Mouse (Mus musculus): ENCODE data around the gene Smco4. TPM values are rescaled to one million over a fixed set of nuclear protein-coding genes. Genes with fewer than 3 reads are reported as not detected.

The Smco4 gene
- polyA plus RNA-seq, 1 experiment from 2014 or later = 1.7 TPM

DNA sequence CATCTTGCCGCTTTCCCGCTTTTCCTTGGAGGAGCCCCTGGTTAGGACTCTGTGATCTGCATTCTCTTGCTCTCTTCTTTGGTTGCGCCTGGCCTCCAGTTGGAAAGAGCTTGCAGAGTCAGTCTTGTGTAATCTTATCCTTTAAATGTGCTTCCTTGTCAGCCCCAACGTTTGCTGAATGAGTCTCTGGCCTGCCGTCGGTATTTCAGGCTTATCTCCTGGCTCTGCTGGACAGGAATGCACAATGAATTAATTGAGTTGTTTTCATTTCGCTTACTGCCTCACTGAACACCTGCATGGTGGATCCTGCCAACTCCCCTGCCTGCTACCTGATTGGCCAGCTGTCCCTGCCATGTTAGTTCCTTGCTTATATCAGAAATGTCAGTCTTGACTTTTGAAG lies 19.7 kb downstream of the Smco4 start:
- Histone ChIP-seq H3K9me3 (replicated peaks) (no peaks in the 10 kb centered on the region), H3K4me3 (no peak overlapping the region), H3K4me1 (peaks cover 9% of the 10 kb centered on the region; the same call in 1 of the 2 replicates), H3K9ac (no peak overlapping the region), H3K27me3 (no peaks in the 10 kb centered on the region), H3K27ac (no peak overlapping the region), H3K4me2 (replicated peaks) (no peak overlapping the region), H3K36me3 (no peaks in the 10 kb centered on the region)
- 68% methylated on average over 7 of the region's 7 CpGs for WGBS
- ATAC-seq (ENCODE audit: low FRiP score) = no peak

DNA sequence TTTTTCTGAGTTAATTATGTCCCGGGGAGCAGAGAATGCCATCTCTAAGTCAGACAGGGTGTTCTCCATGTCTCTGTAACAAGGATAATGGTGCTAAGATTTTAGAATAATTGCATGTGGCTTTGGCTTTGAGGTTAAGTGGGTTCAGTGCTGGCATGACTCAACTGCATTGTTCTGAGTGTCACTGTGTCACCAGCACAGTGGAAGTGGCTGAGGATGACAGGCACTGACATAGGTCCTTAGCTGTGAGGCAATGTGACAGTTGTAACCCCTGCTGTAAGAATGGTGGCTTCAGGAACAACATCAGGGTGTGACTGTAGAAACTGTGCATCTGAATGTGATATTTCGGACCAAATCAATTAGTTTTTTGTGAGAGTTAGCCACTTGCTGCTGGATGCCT lies 22.8 kb downstream of the Smco4 start:
- ATAC-seq (ENCODE audit: low FRiP score) = no peak
- Histone ChIP-seq H3K9ac (no peak overlapping the region), H3K4me2 (replicated peaks) (no peak overlapping the region), H3K36me3 (no peaks in the 10 kb centered on the region), H3K4me3 (no peak overlapping the region), H3K27me3 (no peaks in the 10 kb centered on the region), H3K9me3 (replicated peaks) (no peaks in the 10 kb centered on the region), H3K27ac (no peak overlapping the region), H3K4me1 (peaks cover 1% of the 10 kb centered on the region; the same call in 1 of the 2 replicates)
- WGBS = 74% methylated on average over 2 of the region's 2 CpGs

DNA sequence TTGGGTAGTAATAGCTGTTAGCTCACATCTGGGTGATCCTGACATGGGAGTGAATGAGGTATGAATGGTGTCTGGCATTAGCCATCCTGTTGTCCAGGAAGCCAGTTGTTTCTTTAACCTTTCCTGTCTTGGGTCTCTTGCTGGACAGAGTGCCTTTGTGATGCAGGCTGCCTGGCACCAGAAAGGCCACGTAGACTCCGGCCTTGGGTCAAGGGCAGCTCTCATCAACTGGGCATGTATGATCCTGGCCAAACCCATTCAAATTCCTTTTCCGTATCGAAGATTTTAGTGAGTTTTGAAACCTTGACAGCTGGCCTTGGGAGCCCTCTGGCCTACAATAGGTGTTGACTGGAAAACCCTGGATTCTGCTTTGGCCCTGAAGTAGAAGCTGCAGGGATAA lies 24.7 kb downstream of the Smco4 start:
- Histone ChIP-seq H3K9me3 (replicated peaks) (no peaks in the 10 kb centered on the region), H3K27me3 (no peaks in the 10 kb centered on the region), H3K9ac (no peak overlapping the region), H3K4me3 (no peak overlapping the region), H3K36me3 (no peaks in the 10 kb centered on the region), H3K4me1 (0 out of 2 replicates have a peak, but pooled peaks cover under 1% of the 10 kb centered on the region), H3K27ac (no peak overlapping the region), H3K4me2 (replicated peaks) (no peak overlapping the region)
- no peak for ATAC-seq (ENCODE audit: low FRiP score)
- WGBS = 72% methylated on average over 4 of the region's 4 CpGs

DNA sequence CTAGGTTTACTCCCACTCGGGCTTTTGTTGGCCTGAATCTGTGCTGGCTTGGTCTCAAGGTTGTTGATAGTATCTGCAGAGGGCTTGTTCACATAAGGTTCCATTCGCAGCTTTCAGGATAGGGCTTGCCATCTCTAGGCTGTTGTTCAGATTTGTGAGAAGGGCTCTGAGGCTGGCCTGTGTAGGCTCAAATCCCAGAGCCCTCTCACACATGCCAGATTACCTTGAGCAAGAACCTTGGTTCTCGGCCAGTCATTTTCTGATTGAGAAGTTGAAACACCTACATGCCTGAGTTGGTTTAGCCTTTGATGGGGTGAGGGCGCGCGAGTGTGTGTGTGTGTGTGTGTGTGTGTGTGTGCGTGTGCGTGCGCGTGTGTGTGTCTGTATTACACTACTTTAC lies 29.1 kb downstream of the Smco4 start:
- Histone ChIP-seq H3K27ac (no peak overlapping the region), H3K27me3 (no peaks in the 10 kb centered on the region), H3K4me2 (replicated peaks) (no peak overlapping the region), H3K9ac (no peak overlapping the region), H3K4me3 (no peak overlapping the region), H3K36me3 (no peaks in the 10 kb centered on the region), H3K4me1 (peaks cover 9% of the 10 kb centered on the region; the same call in 1 of the 2 replicates), H3K9me3 (replicated peaks) (no peaks in the 10 kb centered on the region)
- WGBS = 93% methylated on average over 10 of the region's 10 CpGs
- no peak for ATAC-seq (ENCODE audit: low FRiP score)

DNA sequence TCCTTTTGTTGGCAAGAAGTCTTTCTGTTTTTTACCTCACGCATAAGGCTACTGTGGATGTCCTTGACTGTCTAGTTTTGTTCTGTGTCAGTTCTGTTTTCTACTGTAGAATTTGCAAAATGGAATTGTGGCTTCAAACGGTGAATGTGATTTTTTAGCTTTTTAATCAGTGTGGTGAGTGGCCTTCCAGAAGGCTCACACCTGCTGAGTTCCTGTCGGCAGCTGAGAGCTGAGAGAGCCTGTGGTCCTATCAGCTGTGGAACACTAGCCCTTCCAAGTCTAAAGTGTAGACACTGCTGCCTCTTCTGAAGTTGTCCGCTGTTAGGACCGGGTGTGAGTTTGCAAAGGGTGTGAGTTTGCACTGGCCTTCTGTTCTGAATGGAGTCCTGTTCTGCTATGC lies 29.7 kb downstream of the Smco4 start:
- Histone ChIP-seq H3K9ac (no peak overlapping the region), H3K4me1 (peaks cover 11% of the 10 kb centered on the region; the same call in 1 of the 2 replicates), H3K4me2 (replicated peaks) (no peak overlapping the region), H3K27me3 (no peaks in the 10 kb centered on the region), H3K36me3 (no peaks in the 10 kb centered on the region), H3K27ac (no peak overlapping the region), H3K4me3 (no peak overlapping the region), H3K9me3 (replicated peaks) (no peaks in the 10 kb centered on the region)
- WGBS = 73% methylated on average over 5 of the region's 5 CpGs
- no peak for ATAC-seq (ENCODE audit: low FRiP score)

DNA sequence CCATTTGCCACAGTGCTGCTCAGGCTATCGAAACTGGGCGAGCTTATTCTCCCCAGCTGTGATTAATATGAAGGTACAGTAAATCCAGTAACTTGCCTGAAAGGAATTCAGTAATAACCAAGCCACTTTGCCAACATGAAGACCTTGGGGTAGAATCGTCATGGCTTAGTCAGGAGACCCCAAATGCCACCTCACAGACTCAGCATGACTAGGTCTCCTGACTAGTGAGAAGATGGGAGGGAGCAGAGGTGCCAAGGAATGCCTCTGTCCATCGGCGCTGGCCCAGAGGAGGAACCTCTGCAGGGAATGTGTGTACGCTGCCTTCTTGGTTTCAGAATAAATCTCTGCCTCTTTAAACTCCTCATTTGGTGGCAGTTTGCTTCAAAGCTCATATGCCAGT lies 30.4 kb downstream of the Smco4 start:
- Histone ChIP-seq H3K9ac (no peak overlapping the region), H3K4me2 (replicated peaks) (no peak overlapping the region), H3K4me3 (no peak overlapping the region), H3K27me3 (no peaks in the 10 kb centered on the region), H3K4me1 (peaks cover 13% of the 10 kb centered on the region; the same call in 1 of the 2 replicates), H3K36me3 (no peaks in the 10 kb centered on the region), H3K9me3 (replicated peaks) (no peaks in the 10 kb centered on the region), H3K27ac (no peak overlapping the region)
- no peak for ATAC-seq (ENCODE audit: low FRiP score)
- WGBS = 86% methylated on average over 6 of the region's 6 CpGs

DNA sequence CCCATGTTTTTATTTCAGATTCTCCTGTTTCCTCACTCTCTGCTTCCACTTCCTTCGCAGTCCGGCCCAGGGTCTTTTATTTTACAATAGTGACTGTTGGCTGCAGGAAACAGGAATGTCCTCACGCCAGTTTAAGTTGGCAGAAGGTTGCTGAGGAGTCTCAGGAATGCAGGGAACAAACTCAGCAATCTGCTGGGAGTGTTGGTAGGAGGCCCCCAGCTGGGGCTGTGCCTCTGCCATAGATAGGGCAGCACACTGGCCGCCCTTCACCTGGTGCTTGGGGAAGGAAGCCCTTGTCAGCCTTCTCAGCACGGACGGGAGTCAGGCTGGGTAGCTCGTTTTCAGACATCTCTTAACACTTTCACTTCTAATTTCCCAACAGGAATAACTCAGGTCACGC lies 32.0 kb downstream of the Smco4 start:
- H3K9me3 ChIP-seq (replicated peaks) = no peaks in the 10 kb centered on the region
- no peak overlapping the region for H3K9ac ChIP-seq
- no peak for ATAC-seq (ENCODE audit: low FRiP score)
- H3K4me3 ChIP-seq = no peak overlapping the region
- no peak overlapping the region for H3K4me2 ChIP-seq (replicated peaks)
- H3K27ac ChIP-seq = no peak overlapping the region
- 73% methylated on average over 8 of the region's 8 CpGs for WGBS
- no peaks in the 10 kb centered on the region for H3K27me3 ChIP-seq
- H3K36me3 ChIP-seq = no peaks in the 10 kb centered on the region
- peaks cover 26% of the 10 kb centered on the region for H3K4me1 ChIP-seq

DNA sequence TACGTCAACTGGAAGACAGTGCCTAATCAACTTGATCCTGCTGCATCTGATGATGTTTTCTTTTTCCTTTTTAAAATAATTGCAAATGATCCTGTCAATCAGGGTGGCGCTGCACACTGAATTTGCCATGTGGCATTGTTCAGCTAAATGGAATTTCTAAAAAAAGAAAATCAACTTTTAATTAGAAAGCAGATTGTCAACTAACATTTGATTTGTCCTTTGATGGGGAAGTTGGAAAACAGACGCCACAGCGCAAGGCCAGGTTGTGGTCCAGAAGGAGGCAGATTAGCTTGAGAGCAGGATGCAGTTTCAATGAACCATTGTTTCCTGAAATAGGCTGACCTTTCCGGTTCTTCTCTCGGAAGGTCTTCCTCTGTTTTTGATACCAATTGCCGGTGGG lies 33.3 kb downstream of the Smco4 start:
- H3K36me3 ChIP-seq = no peaks in the 10 kb centered on the region
- no peak overlapping the region for H3K9ac ChIP-seq
- 69% methylated on average over 7 of the region's 7 CpGs for WGBS
- no peaks in the 10 kb centered on the region for H3K27me3 ChIP-seq
- H3K9me3 ChIP-seq (replicated peaks) = no peaks in the 10 kb centered on the region
- H3K4me3 ChIP-seq = no peak overlapping the region
- H3K4me1 ChIP-seq = peaks cover 29% of the 10 kb centered on the region
- ATAC-seq (ENCODE audit: low FRiP score) = no peak
- H3K27ac ChIP-seq = no peak overlapping the region
- H3K4me2 ChIP-seq (replicated peaks) = no peak overlapping the region

DNA sequence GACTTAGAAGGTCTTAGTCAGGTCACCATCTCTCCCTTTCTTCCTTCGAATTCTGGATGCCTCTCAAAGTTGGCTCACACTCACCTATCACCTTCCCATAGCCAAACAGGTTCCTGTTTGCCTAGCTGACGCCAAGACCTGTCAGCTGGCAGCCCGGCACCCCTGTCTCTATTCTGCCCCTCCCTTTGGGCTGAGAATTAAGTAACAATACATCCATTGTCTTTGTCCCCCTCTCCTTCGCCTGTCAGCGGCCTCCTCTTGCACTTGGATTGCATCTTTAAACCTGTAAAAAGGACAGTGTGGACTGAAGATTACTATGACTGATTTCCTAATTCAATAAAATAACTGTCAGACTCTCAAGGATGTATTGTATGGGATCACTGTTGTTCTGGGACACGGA lies 34.6 kb downstream of the Smco4 start:
- Histone ChIP-seq H3K9ac (no peak overlapping the region), H3K4me1 (peaks cover 29% of the 10 kb centered on the region), H3K4me2 (replicated peaks) (no peak overlapping the region), H3K36me3 (no peaks in the 10 kb centered on the region), H3K4me3 (no peak overlapping the region), H3K9me3 (replicated peaks) (no peaks in the 10 kb centered on the region), H3K27ac (no peak overlapping the region), H3K27me3 (no peaks in the 10 kb centered on the region)
- 62% methylated on average over 6 of the region's 6 CpGs for WGBS
- ATAC-seq (ENCODE audit: low FRiP score) = no peak

DNA sequence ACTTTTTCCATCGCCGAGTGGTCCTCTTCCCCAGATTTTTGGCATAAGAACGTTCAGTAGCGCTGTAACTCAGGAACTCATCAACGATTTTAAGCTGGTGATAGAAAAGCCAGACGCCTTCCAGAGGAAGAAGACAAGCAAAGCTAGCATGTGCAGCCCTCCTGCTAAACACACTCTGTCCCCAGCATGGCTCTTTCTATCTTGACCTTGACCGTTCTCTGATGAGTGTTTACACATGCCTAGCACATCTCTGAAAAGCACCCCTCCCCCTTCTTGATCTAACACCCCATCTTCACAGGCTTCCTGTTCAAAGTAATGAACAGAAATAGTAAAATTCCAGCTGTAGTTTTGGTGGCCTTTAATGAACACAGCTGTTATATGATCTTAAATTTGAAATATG lies 35.1 kb downstream of the Smco4 start:
- H3K4me2 ChIP-seq (replicated peaks) = no peak overlapping the region
- peaks cover 25% of the 10 kb centered on the region for H3K4me1 ChIP-seq
- H3K27me3 ChIP-seq = no peaks in the 10 kb centered on the region
- H3K9me3 ChIP-seq (replicated peaks) = no peaks in the 10 kb centered on the region
- no peaks in the 10 kb centered on the region for H3K36me3 ChIP-seq
- H3K4me3 ChIP-seq = no peak overlapping the region
- H3K27ac ChIP-seq = no peak overlapping the region
- H3K9ac ChIP-seq = no peak overlapping the region
- no peak for ATAC-seq (ENCODE audit: low FRiP score)
- 86% methylated on average over 7 of the region's 7 CpGs for WGBS

DNA sequence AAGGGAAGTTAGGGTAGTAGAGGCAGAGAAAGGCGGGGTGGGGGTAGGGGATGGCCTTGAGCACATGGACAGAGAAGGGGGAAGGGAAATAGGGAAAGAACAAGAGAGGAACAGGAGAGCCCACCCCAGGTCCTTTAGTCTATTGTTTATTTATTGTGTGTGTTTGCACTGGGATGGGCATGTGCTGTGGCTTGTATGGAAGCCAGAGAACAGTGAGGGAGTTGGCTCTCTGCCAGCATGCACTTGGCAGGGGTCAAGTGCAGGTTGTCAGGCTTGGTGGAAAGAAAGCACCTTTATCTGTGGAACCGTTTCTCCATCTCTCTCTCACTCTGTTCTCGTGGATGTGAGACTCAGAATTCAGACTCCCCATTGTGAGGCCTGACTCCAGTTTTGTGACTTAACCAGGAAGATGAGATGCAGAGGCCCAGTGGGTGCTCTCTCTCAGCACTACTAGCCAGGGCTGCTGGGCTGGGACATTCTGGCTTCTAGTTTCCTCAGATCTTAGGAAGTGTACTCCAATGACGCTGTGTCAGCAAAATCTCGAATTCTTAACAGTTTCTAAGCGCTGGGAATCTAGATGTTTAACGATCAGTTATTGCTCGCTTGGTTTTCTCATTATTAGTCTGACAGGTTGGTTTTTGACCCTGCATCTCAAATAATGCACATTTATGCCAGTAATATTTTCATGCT lies 36.2 kb downstream of the Smco4 start:
- no peak overlapping the region for H3K4me3 ChIP-seq
- no peak overlapping the region for H3K9ac ChIP-seq
- 56% methylated on average over 8 of the region's 8 CpGs for WGBS
- no peaks in the 10 kb centered on the region for H3K9me3 ChIP-seq (replicated peaks)
- H3K36me3 ChIP-seq = no peaks in the 10 kb centered on the region
- no peak overlapping the region for H3K4me2 ChIP-seq (replicated peaks)
- H3K27me3 ChIP-seq = no peaks in the 10 kb centered on the region
- H3K4me1 ChIP-seq = peaks cover 29% of the 10 kb centered on the region
- peak; percentile 66 for ATAC-seq (ENCODE audit: low FRiP score)
- H3K27ac ChIP-seq = no peak overlapping the region

DNA sequence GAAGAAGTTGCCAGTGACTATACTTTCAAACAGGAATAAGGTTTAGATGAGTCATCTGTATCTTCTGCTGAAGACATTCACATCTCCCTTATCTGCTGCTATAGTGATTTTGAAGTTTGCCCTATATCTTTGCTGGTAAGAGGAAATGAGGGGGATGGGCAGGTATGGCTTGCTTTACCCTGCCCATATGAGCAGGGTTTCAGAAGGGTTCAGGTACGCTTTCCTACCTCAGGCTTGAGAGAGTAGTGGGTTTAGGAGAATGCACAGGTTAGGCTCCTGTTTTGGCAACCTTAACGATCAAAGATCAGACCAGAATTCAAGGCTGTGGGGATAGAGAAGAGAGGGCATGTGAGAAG lies 36.7 kb downstream of the Smco4 start:
- Histone ChIP-seq H3K27ac (no peak overlapping the region), H3K27me3 (no peaks in the 10 kb centered on the region), H3K9me3 (replicated peaks) (no peaks in the 10 kb centered on the region), H3K9ac (no peak overlapping the region), H3K36me3 (no peaks in the 10 kb centered on the region), H3K4me1 (peaks cover 30% of the 10 kb centered on the region), H3K4me3 (no peak overlapping the region), H3K4me2 (replicated peaks) (no peak overlapping the region)
- ATAC-seq (ENCODE audit: low FRiP score) = no peak
- WGBS = 93% methylated on average over 2 of the region's 2 CpGs

DNA sequence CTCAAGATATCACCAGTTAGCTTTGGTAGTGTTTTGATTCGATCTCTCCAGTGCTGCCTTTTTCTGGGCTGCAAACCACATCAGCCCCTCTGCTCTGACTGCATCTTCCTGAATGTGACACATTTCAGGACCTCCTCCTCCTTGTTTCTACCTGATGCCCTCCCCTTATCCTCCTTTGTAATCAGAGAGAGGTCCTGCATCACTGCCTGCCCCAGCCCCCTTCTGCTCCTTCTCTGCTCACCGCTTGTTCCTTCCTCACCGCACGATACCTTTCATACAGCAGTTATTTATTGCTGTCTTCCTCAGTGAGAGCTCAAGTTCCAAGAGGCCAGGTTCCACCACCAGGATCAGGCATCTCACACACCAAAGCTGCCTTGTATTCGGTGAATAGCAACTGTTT lies 38.0 kb downstream of the Smco4 start:
- no peak overlapping the region for H3K4me3 ChIP-seq
- 85% methylated on average over 5 of the region's 5 CpGs for WGBS
- H3K4me2 ChIP-seq (replicated peaks) = no peak overlapping the region
- H3K9ac ChIP-seq = no peak overlapping the region
- H3K4me1 ChIP-seq = peaks cover 34% of the 10 kb centered on the region
- H3K9me3 ChIP-seq (replicated peaks) = no peaks in the 10 kb centered on the region
- H3K27ac ChIP-seq = no peak overlapping the region
- H3K27me3 ChIP-seq = peaks cover 3% of the 10 kb centered on the region; the same call in 1 of the 2 replicates
- no peak for ATAC-seq (ENCODE audit: low FRiP score)
- H3K36me3 ChIP-seq = no peaks in the 10 kb centered on the region
